Mouse (Mus musculus) kidney, embryonic 15.5 days (tissue): ENCODE measurements at regions not wholly inside any gene's neighbourhood (a gene's known extent, or its start where the extent isn't known, plus 50 kb on each side); places are given as distances from the start of the nearest gene placed in this dataset.
"Not testable (repeated sequence)": the region's sequence is repeated elsewhere in the genome, so short reads cannot be mapped to it uniquely, and the experiment has no call there.

ENCODE experiments used
- ATAC-seq: fragments of 200-750 bp; cut with Nextera tagmentation; replicated peaks from 2 replicates; pipeline ENCODE4 v1.8.0; 2017; ENCODE audit warnings: moderate TSS enrichment; ENCODE audit not compliant: low FRiP score
- H3K27ac ChIP-seq: fragments of 300-500 bp; sonication (generic); 2 replicates; pipeline ENCODE4 v1.5.1; 2015; ENCODE audit warnings: mild to moderate bottlenecking, inconsistent platforms
- H3K27me3 ChIP-seq: fragments of 300-500 bp; sonication (generic); 2 replicates; pipeline ENCODE4 v1.6.1; 2015; ENCODE audit warnings: inconsistent platforms
- H3K36me3 ChIP-seq: fragments of 300-500 bp; sonication (generic); 2 replicates; pipeline ENCODE4 v1.6.1; 2015; ENCODE audit warnings: inconsistent platforms
- H3K4me1 ChIP-seq: fragments of 300-500 bp; sonication (generic); 2 replicates; pipeline ENCODE4 v1.6.1; 2015; ENCODE audit warnings: inconsistent platforms
- H3K4me2 ChIP-seq: fragments of 300-500 bp; sonication (generic); 2 replicates; pipeline ENCODE4 v1.6.1; 2015; ENCODE audit warnings: moderate library complexity, mild to moderate bottlenecking, inconsistent platforms
- H3K4me3 ChIP-seq: fragments of 300-500 bp; sonication (generic); replicated peaks from 2 replicates; pipeline ENCODE4 v1.5.1; 2015; ENCODE audit warnings: mild to moderate bottlenecking, inconsistent platforms
- H3K9ac ChIP-seq: fragments of 300-500 bp; sonication (generic); 2 replicates; pipeline ENCODE4 v1.6.1; 2015; ENCODE audit warnings: mild to moderate bottlenecking, inconsistent platforms
- H3K9me3 ChIP-seq: fragments of 300-500 bp; sonication (generic); replicated peaks from 2 replicates; pipeline ENCODE4 v1.6.1; 2016; ENCODE audit warnings: inconsistent platforms
- WGBS: fragments of 180-500 bp; shearing (Covaris S2); methylation state at CpG from one replicate; pipeline ENCODE4 v1.1.7; 2015; ENCODE audit warnings: mixed read lengths; 5-methylcytosine and 5-hydroxymethylcytosine counted together

GRCm38 (mm10) chr9:31650362-31651130 lies 186.3 kb upstream of the Tmem45b start:
- Histone ChIP-seq H3K9me3 (no peaks in the 10 kb centered on the region), H3K36me3 (no peaks in the 10 kb centered on the region), H3K4me2 (no peak overlapping the region), H3K9ac (no peak overlapping the region), H3K4me1 (peaks cover 9% of the 10 kb centered on the region), H3K27ac (no peak overlapping the region), H3K4me3 (no peak overlapping the region), H3K27me3 (no peaks in the 10 kb centered on the region)
- 61% methylated on average over 10 of the region's 10 CpGs for WGBS
- no peak for ATAC-seq

- Histone ChIP-seq H3K9ac (no peak overlapping the region), H3K9me3 (no peaks in the 10 kb centered on the region), H3K4me3 (no peak overlapping the region), H3K27me3 (no peaks in the 10 kb centered on the region), H3K27ac (no peak overlapping the region), H3K4me2 (no peak overlapping the region), H3K36me3 (no peaks in the 10 kb centered on the region), H3K4me1 (peaks cover 12% of the 10 kb centered on the region)
- ATAC-seq: no peak
- WGBS: 95% methylated on average over 5 of the region's 5 CpGs
Observed at GRCm38 (mm10) chr9:31649073-31649472, 184.8 kb upstream of the Tmem45b start.

GRCm38 (mm10) chr9:31648551-31648950 lies 184.3 kb upstream of the Tmem45b start:
- WGBS: 81% methylated on average over 9 of the region's 9 CpGs
- no peak overlapping the region for H3K9ac ChIP-seq
- no peak overlapping the region for H3K4me2 ChIP-seq
- no peak for ATAC-seq
- no peaks in the 10 kb centered on the region for H3K27me3 ChIP-seq
- no peaks in the 10 kb centered on the region for H3K36me3 ChIP-seq
- peaks cover 12% of the 10 kb centered on the region for H3K4me1 ChIP-seq
- H3K4me3 ChIP-seq: no peak overlapping the region
- no peaks in the 10 kb centered on the region for H3K9me3 ChIP-seq
- H3K27ac ChIP-seq: no peak overlapping the region

- H3K4me2 ChIP-seq: peak overlapping the region; percentile 27; the same call in 1 of the 2 replicates
- WGBS: 57% methylated on average over 7 of the region's 7 CpGs
- ATAC-seq: no peak
Observed at GRCm38 (mm10) chr9:31645114-31645513, 180.9 kb upstream of the Tmem45b start.

GRCm38 (mm10) chr9:31644106-31644505 lies 179.8 kb upstream of the Tmem45b start:
- H3K4me1 ChIP-seq: peaks cover 12% of the 10 kb centered on the region
- no peaks in the 10 kb centered on the region for H3K27me3 ChIP-seq
- no peaks in the 10 kb centered on the region for H3K9me3 ChIP-seq
- H3K27ac ChIP-seq: no peak overlapping the region
- H3K4me2 ChIP-seq: no peak overlapping the region
- H3K36me3 ChIP-seq: no peaks in the 10 kb centered on the region
- H3K9ac ChIP-seq: no peak overlapping the region
- ATAC-seq: no peak
- H3K4me3 ChIP-seq: no peak overlapping the region
- 85% methylated on average over 3 of the region's 3 CpGs for WGBS

More at GRCm38 (mm10) chr9:31645114-31645513, 180.9 kb upstream of the Tmem45b start:
- Histone ChIP-seq H3K27me3 (no peaks in the 10 kb centered on the region), H3K36me3 (no peaks in the 10 kb centered on the region), H3K27ac (no peak overlapping the region), H3K9me3 (no peaks in the 10 kb centered on the region), H3K4me3 (no peak overlapping the region), H3K4me1 (peaks cover 12% of the 10 kb centered on the region), H3K9ac (no peak overlapping the region)

GRCm38 (mm10) chr9:31642169-31642568 lies 177.9 kb upstream of the Tmem45b start:
- no peak overlapping the region for H3K4me3 ChIP-seq
- 54% methylated on average over 4 of the region's 4 CpGs for WGBS
- peaks cover 12% of the 10 kb centered on the region for H3K4me1 ChIP-seq
- H3K9me3 ChIP-seq: no peaks in the 10 kb centered on the region; the same call in 1 of the 2 replicates
- H3K4me2 ChIP-seq: no peak overlapping the region
- no peak overlapping the region for H3K27ac ChIP-seq
- ATAC-seq: no peak
- H3K9ac ChIP-seq: no peak overlapping the region
- H3K27me3 ChIP-seq: no peaks in the 10 kb centered on the region
- no peaks in the 10 kb centered on the region for H3K36me3 ChIP-seq

GRCm38 (mm10) chr9:31628291-31628690 lies 164.0 kb upstream of the Tmem45b start:
- Histone ChIP-seq H3K36me3 (no peaks in the 10 kb centered on the region), H3K27ac (no peak overlapping the region), H3K27me3 (no peaks in the 10 kb centered on the region), H3K9me3 (no peaks in the 10 kb centered on the region), H3K4me3 (no peak overlapping the region), H3K9ac (no peak overlapping the region), H3K4me2 (no peak overlapping the region), H3K4me1 (no peaks in the 10 kb centered on the region)
- 88% methylated on average over 6 of the region's 6 CpGs for WGBS
- no peak for ATAC-seq

- not testable (repeated sequence) for H3K36me3 ChIP-seq, H3K27ac ChIP-seq, H3K4me2 ChIP-seq, H3K4me3 ChIP-seq, ATAC-seq, H3K4me1 ChIP-seq, H3K9ac ChIP-seq, H3K27me3 ChIP-seq, H3K9me3 ChIP-seq
- WGBS: 94% methylated on average over 7 of the region's 7 CpGs
Observed at GRCm38 (mm10) chr9:31621553-31621952, 157.3 kb upstream of the Tmem45b start.

GRCm38 (mm10) chr9:31619344-31619743 lies 155.1 kb upstream of the Tmem45b start:
- Histone ChIP-seq H3K27ac (no peak overlapping the region), H3K9ac (no peak overlapping the region), H3K4me1 (peaks cover 6% of the 10 kb centered on the region; the same call in 1 of the 2 replicates), H3K9me3 (no peaks in the 10 kb centered on the region), H3K36me3 (no peaks in the 10 kb centered on the region), H3K4me2 (no peak overlapping the region), H3K4me3 (no peak overlapping the region), H3K27me3 (no peaks in the 10 kb centered on the region)
- 51% methylated on average over 6 of the region's 6 CpGs for WGBS
- ATAC-seq: no peak

- Histone ChIP-seq H3K36me3 (no peaks in the 10 kb centered on the region), H3K27ac (no peak overlapping the region), H3K4me1 (peaks cover 12% of the 10 kb centered on the region), H3K4me2 (no peak overlapping the region), H3K9me3 (no peaks in the 10 kb centered on the region), H3K27me3 (no peaks in the 10 kb centered on the region), H3K4me3 (no peak overlapping the region), H3K9ac (no peak overlapping the region)
- no peak for ATAC-seq
- 57% methylated on average over 13 of the region's 13 CpGs for WGBS
Observed at GRCm38 (mm10) chr9:31614250-31614945, 150.1 kb upstream of the Tmem45b start.

GRCm38 (mm10) chr9:31611036-31611695 lies 146.9 kb upstream of the Tmem45b start:
- H3K27me3 ChIP-seq: no peaks in the 10 kb centered on the region
- H3K36me3 ChIP-seq: no peaks in the 10 kb centered on the region
- peaks cover 12% of the 10 kb centered on the region for H3K4me1 ChIP-seq
- ATAC-seq: no peak; the same call in 1 of the 2 replicates
- no peak overlapping the region for H3K9ac ChIP-seq
- H3K9me3 ChIP-seq: no peaks in the 10 kb centered on the region
- no peak overlapping the region for H3K4me3 ChIP-seq
- WGBS: 69% methylated on average over 8 of the region's 8 CpGs
- H3K4me2 ChIP-seq: no peak overlapping the region
- H3K27ac ChIP-seq: no peak overlapping the region

- Histone ChIP-seq H3K27ac (no peak overlapping the region), H3K9ac (no peak overlapping the region), H3K4me1 (peaks cover 12% of the 10 kb centered on the region), H3K4me2 (no peak overlapping the region), H3K36me3 (no peaks in the 10 kb centered on the region), H3K9me3 (no peaks in the 10 kb centered on the region), H3K27me3 (no peaks in the 10 kb centered on the region), H3K4me3 (no peak overlapping the region)
- WGBS: 45% methylated on average over 4 of the region's 4 CpGs
- peak; percentile 58; the same call in 1 of the 2 replicates for ATAC-seq
Observed at GRCm38 (mm10) chr9:31610631-31611030, 146.4 kb upstream of the Tmem45b start.
